In genomic region chr10:127075080-127075479, GRCm38 (mm10) we compare ENCODE assay signal across 8 mouse cellular contexts. TPM values are rescaled to one million over a fixed set of nuclear protein-coding genes. Genes with fewer than 3 reads are reported as not detected.
A peak's percentile ranks its signal among the peaks of the same experiment; 100 is the strongest.
DNase-seq lines count a peak whose midpoint lies in the region; ATAC-seq and TF ChIP-seq lines count a peak whose summit lies in the region.

Gene Agap2 (plus strand): TSS chr10:127075284.

- H3K4me1 ChIP-seq in hindbrain, embryonic 13.5 days (replicated peaks), result peaks cover 33% of the 10 kb centered on the region
- H3K4me1 ChIP-seq in hindbrain, embryonic 10.5 days (replicated peaks), result peaks cover 42% of the 10 kb centered on the region
- no peaks in the 10 kb centered on the region for H3K4me1 ChIP-seq in brown adipose tissue, adult 24 weeks (ENCODE audit: control insufficient read depth, insufficient read depth, insufficient read length, low read length)
- peaks cover 33% of the 10 kb centered on the region for H3K4me1 ChIP-seq in liver, postnatal 0 days (ENCODE audit: insufficient read depth)

- WGBS in hindbrain, embryonic 13.5 days, result 74% methylated on average over 9 of the region's 9 CpGs
- WGBS in hindbrain, embryonic 10.5 days, result 68% methylated on average over 9 of the region's 9 CpGs
- WGBS in liver, postnatal 0 days (ENCODE audit: insufficient replicate concordance), result 29% methylated on average over 9 of the region's 9 CpGs

- peaks cover 26% of the 10 kb centered on the region for H3K27me3 ChIP-seq in hindbrain, embryonic 13.5 days
- peaks cover 53% of the 10 kb centered on the region for H3K27me3 ChIP-seq in hindbrain, embryonic 10.5 days (ENCODE audit: insufficient read depth, poor library complexity, severe bottlenecking)
- H3K27me3 ChIP-seq in liver, postnatal 0 days (ENCODE audit: insufficient read depth, low read length), result peaks cover 21% of the 10 kb centered on the region; the same call in 1 of the 2 replicates

- TF ChIP-seq CTCF in liver, postnatal 0 days (IDR thresholded peaks at IDR 0.05; ENCODE audit: low read depth), result peak; percentile 65

- H3K4me3 ChIP-seq in hindbrain, embryonic 13.5 days, result no peak within 1 kb of the TSS
- no peak within 1 kb of the TSS for H3K4me3 ChIP-seq in hindbrain, embryonic 10.5 days
- H3K4me3 ChIP-seq in brown adipose tissue, adult 24 weeks (ENCODE audit: insufficient read depth, low read depth, low read length), result peak within 1 kb of the TSS; percentile 28; the same call in 1 of the 2 replicates
- H3K4me3 ChIP-seq in liver, postnatal 0 days (ENCODE audit: low read depth, low read length), result peak within 1 kb of the TSS; percentile 34

- intact Hi-C loops in gastrocnemius, postnatal 36 days (cut with DNase I), result no loop called here

- H3K9me3 ChIP-seq in hindbrain, embryonic 13.5 days, result no peaks in the 10 kb centered on the region
- no peaks in the 10 kb centered on the region for H3K9me3 ChIP-seq in hindbrain, embryonic 10.5 days
- H3K9me3 ChIP-seq in liver, postnatal 0 days (ENCODE audit: low read length), result no peaks in the 10 kb centered on the region

- ATAC-seq in hindbrain, embryonic 13.5 days (ENCODE audit: low FRiP score), result no peak
- ATAC-seq in liver, postnatal 0 days, result no peak

- peak within 1 kb of the TSS; percentile 53; the same call in 1 of the 2 replicates for H3K9ac ChIP-seq in hindbrain, embryonic 13.5 days
- no peak within 1 kb of the TSS; the same call in 1 of the 2 replicates for H3K9ac ChIP-seq in liver, postnatal 0 days (replicated peaks)

- H3K4me2 ChIP-seq in hindbrain, embryonic 13.5 days, result no peak within 1 kb of the TSS
- H3K4me2 ChIP-seq in liver, postnatal 0 days (ENCODE audit: low read depth, low read length), result peak within 1 kb of the TSS; percentile 65

- DNase-seq in hindbrain, embryonic 10.5 days (ENCODE audit: low spot score), result no peak
- peak; percentile 49 for DNase-seq in liver, postnatal 0 days
- DNase-seq in spleen, postnatal 14 days (ENCODE audit: low spot score in 2 of 2), result peak; percentile 58 to 63
- no peak for DNase-seq in gastrocnemius, postnatal 36 days
- DNase-seq in retina, postnatal 1 day, result no peak
- no peak for DNase-seq in heart, adult 8-10 months (ENCODE audit: low spot score)

- TF ChIP-seq EP300 in liver, postnatal 0 days (IDR thresholded peaks at IDR 0.05; ENCODE audit: low read depth), result no peak

- no peaks in the 10 kb centered on the region for H3K36me3 ChIP-seq in hindbrain, embryonic 13.5 days
- no peaks in the 10 kb centered on the region for H3K36me3 ChIP-seq in hindbrain, embryonic 10.5 days
- no peaks in the 10 kb centered on the region for H3K36me3 ChIP-seq in liver, postnatal 0 days (replicated peaks; ENCODE audit: insufficient read depth, low read length)

- H3K27ac ChIP-seq in hindbrain, embryonic 13.5 days, result no peak within 1 kb of the TSS; the same call in 1 of the 2 replicates
- no peak within 1 kb of the TSS for H3K27ac ChIP-seq in hindbrain, embryonic 10.5 days
- H3K27ac ChIP-seq in brown adipose tissue, adult 24 weeks (replicated peaks; ENCODE audit: low read depth, low read length), result 0 out of 2 replicates have a peak within 1 kb of the TSS, but pooled peaks have one; percentile 29
- H3K27ac ChIP-seq in liver, postnatal 0 days (ENCODE audit: low read depth), result no peak within 1 kb of the TSS

RNA-seq across cellular contexts. Expression of gene Agap2, which starts in this region (rescaled TPM):
- 3.0 and 3.1 TPM in 2 replicates for polyA plus RNA-seq in hindbrain, embryonic 13.5 days (2015; fragmentation: Nextera tagmentation; extraction: Ambion mirVana)
- polyA plus RNA-seq in hindbrain, embryonic 10.5 days (2016; fragmentation: Nextera tagmentation; extraction: Ambion mirVana), result 0.12 and 0.33 TPM in 2 replicates
- polyA plus RNA-seq in brown adipose tissue, adult 24 weeks (2012; ENCODE audit: insufficient read depth, insufficient read length, missing spikeins), result 0.48 and 1.5 TPM in 2 replicates
- 0.33 and 0.88 TPM in 2 replicates for polyA plus RNA-seq in liver, postnatal 0 days (2015; fragmentation: Nextera tagmentation; extraction: Ambion mirVana)
- total RNA-seq in gastrocnemius, postnatal 36 days (2021), result 1 to 10 TPM; 2.1 to 2.9 TPM
- total RNA-seq in heart, adult 8-10 months (2022), result 1 to 10 TPM; 3.6 to 6.1 (median 4.8) TPM

Comparison
In these comparisons a context has a peak if more than half of its experiments do, and no peak if none do; other contexts are left out.
1. Peak in DNase-seq, H3K4me3 ChIP-seq and H3K4me2 ChIP-seq in liver, postnatal 0 days; RNA of the gene not detected or under 1 TPM.
2. DNase-seq: peak in spleen, postnatal 14 days (2 of 2); none in hindbrain, embryonic 10.5 days (single experiment), gastrocnemius, postnatal 36 days (0 of 2), retina, postnatal 1 day (single experiment) and heart, adult 8-10 months (single experiment).